ENCODE assay signal across 28 mouse cellular contexts in genomic region chr10:31392990-31393389, GRCm38 (mm10). TPM values are rescaled to one million over a fixed set of nuclear protein-coding genes. Genes with fewer than 3 reads are reported as not detected.
DNase-seq lines count a peak whose midpoint lies in the region; ATAC-seq lines count a peak whose summit lies in the region.
"Had no signal": no experiment of that assay in that cellular context is flagged by ENCODE, and none has a peak within 500 bp of the region (broad histone marks: within the 10 kb centered on the region; RNA-seq: fewer than 3 reads in every experiment).

No protein-coding gene starts in this region.

- H3K4me1 ChIP-seq in kidney, embryonic 14.5 days (ENCODE audit: control insufficient read depth, insufficient read depth, low read length) = 0 out of 2 replicates have a peak, but pooled peaks cover 5% of the 10 kb centered on the region
- H3K4me1 ChIP-seq in limb, embryonic 11.5 days (ENCODE audit: control insufficient read depth, insufficient read depth, low read length) = peaks cover 4% of the 10 kb centered on the region
- peaks cover 11% of the 10 kb centered on the region for H3K4me1 ChIP-seq in limb, embryonic 10.5 days
- H3K4me1 ChIP-seq in embryonic facial prominence, embryonic 10.5 days = peaks cover 12% of the 10 kb centered on the region
- H3K4me1 ChIP-seq: embryonic facial prominence, embryonic 12.5 days; embryonic facial prominence, embryonic 15.5 days had no signal

- H3K27me3 ChIP-seq in kidney, embryonic 14.5 days (ENCODE audit: control insufficient read depth, insufficient read depth, low read length) = no peaks in the 10 kb centered on the region
- H3K27me3 ChIP-seq in limb, embryonic 11.5 days (ENCODE audit: control insufficient read depth, insufficient read depth, low read length) = no peaks in the 10 kb centered on the region
- no peaks in the 10 kb centered on the region for H3K27me3 ChIP-seq in limb, embryonic 10.5 days (ENCODE audit: low read depth, poor library complexity, severe bottlenecking)
- H3K27me3 ChIP-seq in embryonic facial prominence, embryonic 10.5 days (replicated peaks; ENCODE audit: low read depth, poor library complexity, severe bottlenecking) = no peaks in the 10 kb centered on the region
- H3K27me3 ChIP-seq: embryonic facial prominence, embryonic 12.5 days; embryonic facial prominence, embryonic 15.5 days; heart, embryonic 13.5 days had no signal

- no peak overlapping the region for H3K4me2 ChIP-seq in kidney, embryonic 14.5 days (replicated peaks; ENCODE audit: low read depth, low read length)
- H3K4me2 ChIP-seq in limb, embryonic 11.5 days (ENCODE audit: low read depth, severe bottlenecking) = no peak overlapping the region
- H3K4me2 ChIP-seq: embryonic facial prominence, embryonic 12.5 days; embryonic facial prominence, embryonic 15.5 days; heart, embryonic 13.5 days; hindbrain, embryonic 14.5 days had no signal

- no peak overlapping the region for H3K9ac ChIP-seq in kidney, embryonic 14.5 days (ENCODE audit: low read depth, low read length)
- no peak overlapping the region for H3K9ac ChIP-seq in limb, embryonic 11.5 days (ENCODE audit: low read length)
- H3K9ac ChIP-seq: embryonic facial prominence, embryonic 12.5 days; embryonic facial prominence, embryonic 15.5 days; forebrain, postnatal 0 days; heart, embryonic 13.5 days; hindbrain, embryonic 14.5 days had no signal

- H3K9me3 ChIP-seq in kidney, embryonic 14.5 days (ENCODE audit: control insufficient read depth, low read length) = no peaks in the 10 kb centered on the region
- H3K9me3 ChIP-seq in limb, embryonic 11.5 days (ENCODE audit: control insufficient read depth, low read length) = no peaks in the 10 kb centered on the region
- no peaks in the 10 kb centered on the region for H3K9me3 ChIP-seq in limb, embryonic 10.5 days (replicated peaks)
- no peaks in the 10 kb centered on the region for H3K9me3 ChIP-seq in embryonic facial prominence, embryonic 10.5 days
- H3K9me3 ChIP-seq: embryonic facial prominence, embryonic 12.5 days; embryonic facial prominence, embryonic 15.5 days; heart, embryonic 10.5 days; heart, embryonic 13.5 days had no signal

- WGBS in kidney, embryonic 14.5 days = 7% methylated on average over 1 of the region's 1 CpGs
- 9% methylated on average over 1 of the region's 1 CpGs for WGBS in limb, embryonic 11.5 days
- WGBS in limb, embryonic 10.5 days = 18% methylated on average over 1 of the region's 1 CpGs
- 42% methylated on average over 1 of the region's 1 CpGs for WGBS in embryonic facial prominence, embryonic 10.5 days

- no peaks in the 10 kb centered on the region for H3K36me3 ChIP-seq in kidney, embryonic 14.5 days (ENCODE audit: control insufficient read depth, insufficient read depth, low read length)
- H3K36me3 ChIP-seq in limb, embryonic 11.5 days (ENCODE audit: control insufficient read depth, insufficient read depth, low read length) = no peaks in the 10 kb centered on the region
- H3K36me3 ChIP-seq in limb, embryonic 10.5 days = no peaks in the 10 kb centered on the region
- H3K36me3 ChIP-seq in embryonic facial prominence, embryonic 10.5 days (replicated peaks) = no peaks in the 10 kb centered on the region
- H3K36me3 ChIP-seq: embryonic facial prominence, embryonic 12.5 days; embryonic facial prominence, embryonic 15.5 days; heart, embryonic 10.5 days; heart, embryonic 13.5 days had no signal

- DNase-seq in kidney, postnatal 10 days = no peak
- no peak for DNase-seq in limb, embryonic 11.5 days (ENCODE audit: low spot score)
- no peak for DNase-seq in limb, embryonic 10.5 days (ENCODE audit: low spot score)
- DNase-seq in embryonic facial prominence, embryonic 10.5 days (ENCODE audit: low spot score) = peak; percentile 14
- no peak for DNase-seq in urinary bladder, postnatal 10 days (ENCODE audit: low spot score)
- DNase-seq: adrenal gland, adult 8-10 months; adrenal gland, postnatal 25 days; cerebellum, adult 11-12 months; cerebellum, adult 8-10 months; cerebellum, postnatal 10 days; cerebellum, postnatal 36 days; forebrain, postnatal 0 days; gastrocnemius, adult 2 months; gastrocnemius, postnatal 14 days; heart, adult 18-20 months; heart, postnatal 14 days; heart, postnatal 4 days had no signal

- no peak overlapping the region for H3K4me3 ChIP-seq in kidney, embryonic 14.5 days (ENCODE audit: low read length)
- H3K4me3 ChIP-seq in limb, embryonic 11.5 days (ENCODE audit: low read depth, low read length) = no peak overlapping the region
- no peak overlapping the region for H3K4me3 ChIP-seq in limb, embryonic 10.5 days
- H3K4me3 ChIP-seq in embryonic facial prominence, embryonic 10.5 days = no peak overlapping the region
- H3K4me3 ChIP-seq: embryonic facial prominence, embryonic 12.5 days; embryonic facial prominence, embryonic 15.5 days; gastrocnemius, adult 2 months; heart, embryonic 10.5 days; heart, embryonic 13.5 days had no signal

- H3K27ac ChIP-seq in kidney, embryonic 14.5 days (ENCODE audit: low read depth, low read length) = no peak overlapping the region
- no peak overlapping the region for H3K27ac ChIP-seq in limb, embryonic 11.5 days (replicated peaks; ENCODE audit: low read depth, low read length)
- no peak overlapping the region for H3K27ac ChIP-seq in limb, embryonic 10.5 days
- H3K27ac ChIP-seq in embryonic facial prominence, embryonic 10.5 days (replicated peaks) = no peak overlapping the region
- H3K27ac ChIP-seq: embryonic facial prominence, embryonic 12.5 days; embryonic facial prominence, embryonic 15.5 days; gastrocnemius, adult 2 months; heart, embryonic 10.5 days; heart, embryonic 13.5 days; hindbrain, embryonic 14.5 days; hindbrain, postnatal 0 days had no signal

- peak; percentile 82; the same call in 1 of the 2 replicates for ATAC-seq in kidney, embryonic 14.5 days (ENCODE audit: low FRiP score, low TSS enrichment)
- ATAC-seq in limb, embryonic 11.5 days (ENCODE audit: insufficient number of reproducible peaks, low FRiP score, low TSS enrichment, low read depth) = 0 out of 2 replicates have a peak, but pooled peaks have one; percentile 17
- ATAC-seq: activated CD4-positive, CD25-positive, alpha-beta regulatory T cell, adult 4 months; CD4-positive, CD25-positive, alpha-beta regulatory T cell, adult 4 months; forebrain, embryonic 14.5 days; forebrain, postnatal 0 days; hindbrain, postnatal 0 days; inflammation-experienced regulatory T-cells, adult 6 months had no signal

RNA-seq across cellular contexts. Expression of gene Tpd52l1, which starts 52.8 kb away (rescaled TPM):
- polyA plus RNA-seq in kidney, embryonic 14.5 days (2014; fragmentation: Nextera tagmentation; extraction: Ambion mirVana) = 39.2 and 54.8 TPM in 2 replicates
- polyA plus RNA-seq in limb, embryonic 11.5 days (2014; fragmentation: Nextera tagmentation; extraction: Ambion mirVana) = 39.2 and 42.7 TPM in 2 replicates
- polyA plus RNA-seq in limb, embryonic 10.5 days (2016; fragmentation: Nextera tagmentation; extraction: Ambion mirVana) = 31.7 and 33.9 TPM in 2 replicates
- polyA plus RNA-seq in embryonic facial prominence, embryonic 10.5 days (2016; fragmentation: Nextera tagmentation; extraction: Ambion mirVana) = 30.8 and 35.0 TPM in 2 replicates
- polyA plus RNA-seq: activated CD4-positive, CD25-positive, alpha-beta regulatory T cell, adult 4 months; CD4-positive, CD25-positive, alpha-beta regulatory T cell, adult 4 months; inflammation-experienced regulatory T-cells, adult 6 months had no signal
